Mouse (Mus musculus): Measurements from ENCODE around the gene Phf3.

The Phf3 gene

GRCm38 (mm10) chr1:30755453-30756224 lies 118.1 kb downstream of the Phf3 start:
- no peak for DNase-seq

Data from cerebellum, postnatal 10 days (tissue).